Mouse (Mus musculus) fat pad, adult 2 months (tissue): Measurements from ENCODE around the gene Rnf43.

Source experiments
- DNase-seq: peaks from one replicate; pipeline ENCODE4 v3.0.0-alpha.2; 2011; ENCODE audit warnings: low read depth, low spot score; ENCODE audit errors: extremely low read depth

The Rnf43 gene

GRCm38 (mm10) chr11:87662407-87662806 is at the start of gene Rnf43:
Gene Rnf43, plus strand, starts transcription at chr11:87662722.
- DNase-seq = peak; percentile 78

- peak; percentile 87 for DNase-seq
Measured at GRCm38 (mm10) chr11:87613972-87614371, 48.5 kb upstream of the Rnf43 start.

GRCm38 (mm10) chr11:87615551-87615950 is 47.0 kb upstream of the Rnf43 start:
- DNase-seq = no peak

- no peak for DNase-seq
Measured at GRCm38 (mm10) chr11:87615952-87616351, 46.6 kb upstream of the Rnf43 start.

- DNase-seq = no peak
Measured at GRCm38 (mm10) chr11:87616790-87617474, 45.6 kb upstream of the Rnf43 start, which contains the start of gene Hsf5. Gene Hsf5, plus strand, starts transcription at chr11:87617164.

- no peak for DNase-seq
Measured at GRCm38 (mm10) chr11:87617606-87618005, 44.9 kb upstream of the Rnf43 start.

- no peak for DNase-seq
Measured at GRCm38 (mm10) chr11:87623160-87623559, 39.4 kb upstream of the Rnf43 start.

GRCm38 (mm10) chr11:87629859-87630258 is 32.7 kb upstream of the Rnf43 start:
- no peak for DNase-seq

- DNase-seq = no peak
Measured at GRCm38 (mm10) chr11:87638793-87639192, 23.7 kb upstream of the Rnf43 start.

GRCm38 (mm10) chr11:87639206-87639605 is 23.3 kb upstream of the Rnf43 start:
- no peak for DNase-seq

- no peak for DNase-seq
Measured at GRCm38 (mm10) chr11:87642865-87643264, 19.7 kb upstream of the Rnf43 start.

GRCm38 (mm10) chr11:87654693-87655092 is 7.8 kb upstream of the Rnf43 start:
- no peak for DNase-seq

- DNase-seq = no peak
Measured at GRCm38 (mm10) chr11:87659216-87659615, 3.3 kb upstream of the Rnf43 start.

GRCm38 (mm10) chr11:87662822-87663221 is 300 bp downstream of the Rnf43 start:
- no peak for DNase-seq

GRCm38 (mm10) chr11:87663948-87664347 is 1.4 kb downstream of the Rnf43 start:
- DNase-seq = no peak

GRCm38 (mm10) chr11:87664521-87664920 is 2.0 kb downstream of the Rnf43 start:
- no peak for DNase-seq

GRCm38 (mm10) chr11:87665224-87665623 is 2.7 kb downstream of the Rnf43 start:
- DNase-seq = no peak

- DNase-seq = no peak
Measured at GRCm38 (mm10) chr11:87665658-87666057, 3.1 kb downstream of the Rnf43 start.

GRCm38 (mm10) chr11:87666256-87667035 is 3.9 kb downstream of the Rnf43 start:
- DNase-seq = no peak

- no peak for DNase-seq
Measured at GRCm38 (mm10) chr11:87667107-87668090, 4.9 kb downstream of the Rnf43 start.

- no peak for DNase-seq
Measured at GRCm38 (mm10) chr11:87673282-87673681, 10.8 kb downstream of the Rnf43 start.
